Mouse (Mus musculus): ENCODE measurements around the gene F2r. TPM values are rescaled to one million over a fixed set of nuclear protein-coding genes. Genes with fewer than 3 reads are reported as not detected.

The F2r gene
- polyA plus RNA-seq, 1 experiment from 2014 or later, result 143 TPM

DNA sequence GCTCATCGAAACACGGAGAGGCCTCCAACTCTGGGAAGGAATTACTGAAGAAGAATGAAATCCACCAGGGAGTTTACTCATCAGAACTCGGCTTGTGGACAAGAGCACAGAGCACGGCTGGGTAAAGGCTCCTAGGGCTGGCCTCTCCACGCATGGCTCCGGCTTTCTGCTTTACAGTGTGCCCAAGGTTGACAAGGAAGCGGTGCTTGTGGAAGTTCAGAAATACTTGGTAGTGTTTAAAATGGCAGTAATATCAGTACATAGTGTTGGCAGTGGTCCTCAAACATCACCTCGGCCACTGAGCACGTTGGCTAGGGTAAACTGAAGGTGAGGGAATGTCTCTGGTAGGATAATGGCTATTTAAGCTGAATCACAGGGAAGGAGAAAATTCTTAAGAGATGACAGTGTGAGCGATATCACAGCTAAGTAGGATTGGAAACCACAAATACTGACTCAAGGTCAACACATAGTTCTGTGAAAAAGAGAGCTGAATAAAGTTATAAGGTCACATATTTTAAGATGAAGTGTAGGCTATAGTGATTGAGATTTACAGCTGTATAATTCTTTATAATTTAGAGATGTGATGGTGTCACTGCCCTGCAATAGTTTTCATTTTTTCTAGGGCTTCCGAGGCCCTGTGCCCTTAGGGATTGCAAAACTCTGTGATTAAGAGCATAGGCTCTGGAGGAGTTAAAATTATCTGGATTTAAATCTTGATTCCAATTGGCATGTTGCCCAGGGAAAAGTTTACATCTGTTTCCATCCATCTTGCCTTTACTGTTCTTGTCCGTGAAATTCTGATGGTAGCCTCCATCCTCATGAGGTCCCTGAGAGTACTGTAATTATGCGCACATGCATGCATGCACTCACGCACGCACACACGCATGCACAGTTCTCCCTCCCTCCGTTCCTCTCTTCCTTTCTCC is 23.0 kb upstream of the F2r start:
- no peaks in the 10 kb centered on the region for H3K9me3 ChIP-seq (replicated peaks)
- no peaks in the 10 kb centered on the region for H3K27me3 ChIP-seq (ENCODE audit: low read depth, poor library complexity, severe bottlenecking)
- no peak for DNase-seq (ENCODE audit: low spot score)
- H3K4me1 ChIP-seq, result peaks cover 41% of the 10 kb centered on the region
- H3K27ac ChIP-seq, result no peak overlapping the region
- peaks cover 14% of the 10 kb centered on the region; the same call in 1 of the 2 replicates for H3K36me3 ChIP-seq
- H3K4me3 ChIP-seq, result no peak overlapping the region
- WGBS, result 94% methylated on average over 17 of the region's 17 CpGs

DNA sequence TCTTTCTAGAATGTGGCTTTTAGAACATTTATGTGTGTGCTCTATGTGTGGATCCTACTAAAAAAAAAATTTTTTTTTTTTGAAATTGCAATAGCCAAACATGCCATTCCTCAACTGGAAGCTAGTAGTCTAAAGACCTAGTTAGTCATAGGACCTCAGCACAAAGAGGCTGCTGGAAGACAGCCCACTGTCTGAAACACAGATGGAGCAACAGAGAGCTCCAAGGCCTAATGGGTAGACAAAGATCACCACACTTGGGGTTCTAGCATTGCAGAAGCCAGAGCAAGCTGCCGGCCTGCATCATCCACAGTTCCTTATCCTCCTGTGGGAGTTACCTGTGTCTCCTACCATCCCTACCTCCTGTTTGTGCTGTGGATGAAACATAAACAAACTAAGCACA is 22.1 kb upstream of the F2r start:
- Histone ChIP-seq H3K4me3 (no peak overlapping the region), H3K9me3 (replicated peaks) (no peaks in the 10 kb centered on the region), H3K27me3 (ENCODE audit: low read depth, poor library complexity, severe bottlenecking) (no peaks in the 10 kb centered on the region), H3K27ac (no peak overlapping the region), H3K4me1 (peaks cover 45% of the 10 kb centered on the region), H3K36me3 (peaks cover 9% of the 10 kb centered on the region; the same call in 1 of the 2 replicates)
- WGBS, result 96% methylated on average over 1 of the region's 1 CpGs
- DNase-seq (ENCODE audit: low spot score), result no peak

DNA sequence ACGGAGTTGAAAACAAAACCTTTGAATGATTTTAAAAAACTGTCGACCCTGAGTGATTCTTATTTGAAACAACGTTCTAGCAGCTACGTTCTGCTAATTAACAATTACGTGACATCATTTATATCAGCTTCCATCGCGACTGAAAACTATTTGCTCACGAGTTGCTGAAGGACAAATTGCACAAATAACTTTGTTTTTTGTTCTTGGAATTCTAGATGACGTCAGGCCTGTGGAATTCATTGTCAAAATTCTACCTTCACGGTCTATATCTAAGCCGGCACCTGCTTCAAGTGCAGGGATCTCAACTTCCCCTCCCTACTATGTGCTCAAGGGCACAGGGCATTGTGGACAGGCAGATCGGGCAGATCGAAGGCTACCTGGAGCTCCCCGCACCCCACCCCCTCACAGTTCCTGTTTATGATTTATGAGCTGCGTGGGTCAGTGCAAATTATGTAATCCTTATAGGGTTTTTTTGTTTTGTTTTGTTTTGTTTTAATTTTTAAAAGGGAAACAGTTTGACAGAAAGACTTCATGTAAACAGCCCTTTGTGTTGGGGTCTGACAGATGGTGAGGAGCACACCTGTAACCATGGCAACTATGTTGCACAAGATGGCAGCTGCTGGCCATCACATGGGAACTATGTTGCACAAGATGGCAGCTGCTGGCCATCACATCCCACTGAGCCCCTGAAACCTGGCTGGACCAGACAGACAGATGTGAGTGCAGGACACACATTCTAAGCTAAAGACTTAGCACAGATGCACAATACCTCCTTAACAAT is 21.2 kb upstream of the F2r start:
- Histone ChIP-seq H3K4me3 (no peak overlapping the region), H3K27ac (peak overlapping the region; percentile 70), H3K4me1 (peaks cover 45% of the 10 kb centered on the region), H3K36me3 (peaks cover 6% of the 10 kb centered on the region; the same call in 1 of the 2 replicates), H3K27me3 (ENCODE audit: low read depth, poor library complexity, severe bottlenecking) (no peaks in the 10 kb centered on the region), H3K9me3 (replicated peaks) (no peaks in the 10 kb centered on the region)
- DNase-seq (ENCODE audit: low spot score), result no peak
- 76% methylated on average over 15 of the region's 15 CpGs for WGBS

DNA sequence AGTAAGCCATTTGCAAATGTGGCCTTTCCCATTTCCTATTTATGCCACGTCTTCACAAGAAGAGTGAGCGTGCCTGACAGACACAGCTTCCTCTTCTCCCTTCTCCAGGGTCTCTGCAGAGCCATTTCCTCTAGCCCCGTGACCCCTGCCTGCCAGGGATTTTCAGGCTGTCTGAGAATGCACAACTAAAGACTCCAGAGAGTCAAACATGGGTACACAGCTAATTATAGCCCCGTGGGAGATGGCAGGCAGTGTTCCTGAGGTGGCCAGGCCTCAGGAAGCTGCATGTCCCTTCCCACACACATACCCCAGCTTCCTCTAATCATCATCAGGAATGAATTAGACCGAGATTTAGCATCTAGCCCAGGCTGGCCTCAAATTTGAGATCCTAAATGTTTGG is 20.6 kb upstream of the F2r start:
- Histone ChIP-seq H3K9me3 (replicated peaks) (no peaks in the 10 kb centered on the region), H3K4me1 (peaks cover 41% of the 10 kb centered on the region), H3K4me3 (no peak overlapping the region), H3K27ac (peak overlapping the region; percentile 70), H3K36me3 (peaks cover 6% of the 10 kb centered on the region; the same call in 1 of the 2 replicates), H3K27me3 (ENCODE audit: low read depth, poor library complexity, severe bottlenecking) (no peaks in the 10 kb centered on the region)
- 11% methylated on average over 5 of the region's 5 CpGs for WGBS
- no peak for DNase-seq (ENCODE audit: low spot score)

DNA sequence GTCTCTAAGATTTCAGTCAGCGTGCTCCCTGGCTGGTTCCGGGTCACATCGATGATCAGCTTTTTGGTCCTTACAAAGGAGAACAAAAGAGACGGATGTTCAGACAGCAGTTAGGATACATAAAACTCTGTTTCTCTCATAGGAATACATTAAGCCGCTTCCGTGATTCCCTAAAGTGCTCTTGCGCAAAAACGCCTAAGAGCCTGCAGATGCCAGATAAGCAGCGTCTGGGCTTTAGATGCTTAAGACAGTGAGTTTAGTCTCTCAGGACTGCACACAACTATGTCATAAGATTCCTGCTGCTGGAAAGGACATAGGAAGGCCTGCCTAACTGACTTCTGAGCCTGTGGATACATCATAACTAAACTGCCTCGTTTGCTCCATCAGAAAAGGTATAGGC is 19.4 kb upstream of the F2r start:
- H3K27ac ChIP-seq, result peak overlapping the region; percentile 70; the same call in 1 of the 2 replicates
- 86% methylated on average over 10 of the region's 10 CpGs for WGBS
- peaks cover 33% of the 10 kb centered on the region for H3K4me1 ChIP-seq

DNA sequence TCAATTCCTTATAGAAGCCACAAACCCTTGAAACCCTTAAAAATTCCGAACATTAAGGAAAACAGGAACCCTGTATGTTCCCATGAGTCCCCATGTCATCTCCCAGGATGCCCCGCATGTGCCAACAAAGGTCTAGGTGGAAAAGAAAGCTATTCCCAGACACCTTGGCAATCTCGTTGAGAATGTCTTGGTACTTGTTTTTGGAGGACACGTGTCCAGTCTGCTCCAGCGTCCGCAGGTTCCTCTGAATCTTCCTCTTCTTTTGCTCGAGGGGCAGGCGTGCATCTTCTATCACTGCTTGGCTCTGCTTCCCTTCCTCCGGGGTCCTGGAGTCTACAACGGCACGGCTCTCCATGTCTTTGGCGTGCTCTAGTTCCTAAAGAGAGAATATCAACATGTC is 17.0 kb upstream of the F2r start:
- H3K27me3 ChIP-seq (ENCODE audit: low read depth, poor library complexity, severe bottlenecking), result no peaks in the 10 kb centered on the region
- H3K9me3 ChIP-seq (replicated peaks), result no peaks in the 10 kb centered on the region
- no peak overlapping the region for H3K4me3 ChIP-seq
- H3K4me1 ChIP-seq, result peaks cover 33% of the 10 kb centered on the region
- no peak for DNase-seq (ENCODE audit: low spot score)
- no peak overlapping the region for H3K27ac ChIP-seq
- WGBS, result 92% methylated on average over 12 of the region's 12 CpGs
- peaks cover 14% of the 10 kb centered on the region for H3K36me3 ChIP-seq

More for the DNA sequence above, 19.4 kb upstream of the F2r start:
- DNase-seq (ENCODE audit: low spot score), result no peak
- Histone ChIP-seq H3K36me3 (peaks cover 6% of the 10 kb centered on the region; the same call in 1 of the 2 replicates), H3K27me3 (ENCODE audit: low read depth, poor library complexity, severe bottlenecking) (no peaks in the 10 kb centered on the region), H3K4me3 (no peak overlapping the region), H3K9me3 (replicated peaks) (no peaks in the 10 kb centered on the region)

DNA sequence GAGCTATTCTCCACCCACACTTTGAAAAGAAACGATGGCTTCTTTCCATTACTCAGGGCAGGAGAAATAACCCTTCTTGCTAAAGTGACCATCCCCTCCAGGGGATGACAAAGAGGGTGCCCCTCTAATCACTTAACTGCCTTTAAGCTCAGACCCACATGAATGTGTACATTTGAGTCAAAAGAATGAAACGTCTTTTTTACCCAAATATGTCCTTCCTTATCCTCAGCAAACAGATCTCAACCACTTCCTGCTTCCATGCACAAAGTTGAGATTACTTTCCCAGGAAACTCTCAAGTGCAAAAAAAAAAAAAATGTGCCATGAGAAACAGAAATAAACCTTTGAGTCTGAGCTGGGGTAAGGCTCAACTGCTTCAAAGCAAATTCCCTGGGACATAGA is 16.2 kb upstream of the F2r start:
- no peaks in the 10 kb centered on the region for H3K9me3 ChIP-seq (replicated peaks)
- peaks cover 28% of the 10 kb centered on the region for H3K4me1 ChIP-seq
- H3K36me3 ChIP-seq, result peaks cover 21% of the 10 kb centered on the region
- 50% methylated on average over 2 of the region's 2 CpGs for WGBS
- H3K27me3 ChIP-seq (ENCODE audit: low read depth, poor library complexity, severe bottlenecking), result no peaks in the 10 kb centered on the region
- H3K27ac ChIP-seq, result no peak overlapping the region
- H3K4me3 ChIP-seq, result no peak overlapping the region
- DNase-seq (ENCODE audit: low spot score), result no peak

DNA sequence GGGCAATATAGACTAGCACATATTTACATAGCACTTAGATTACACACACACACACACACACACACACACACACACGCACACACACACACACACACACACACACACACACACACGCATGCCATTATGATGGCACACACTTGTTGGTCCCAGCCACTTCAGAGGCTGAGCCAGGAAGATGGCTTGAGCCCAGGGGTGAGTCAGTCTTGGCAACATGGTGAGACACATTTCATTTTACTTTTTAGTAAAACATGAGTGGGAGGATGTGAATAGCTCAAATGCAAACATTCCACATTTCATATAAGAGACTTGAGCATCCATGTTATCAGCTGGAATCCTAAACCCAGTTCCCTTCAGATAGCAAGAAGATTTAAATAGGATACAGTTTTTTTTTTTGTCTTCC is 15.1 kb upstream of the F2r start:
- WGBS, result 90% methylated on average over 2 of the region's 2 CpGs
- peaks cover 29% of the 10 kb centered on the region for H3K36me3 ChIP-seq

DNA sequence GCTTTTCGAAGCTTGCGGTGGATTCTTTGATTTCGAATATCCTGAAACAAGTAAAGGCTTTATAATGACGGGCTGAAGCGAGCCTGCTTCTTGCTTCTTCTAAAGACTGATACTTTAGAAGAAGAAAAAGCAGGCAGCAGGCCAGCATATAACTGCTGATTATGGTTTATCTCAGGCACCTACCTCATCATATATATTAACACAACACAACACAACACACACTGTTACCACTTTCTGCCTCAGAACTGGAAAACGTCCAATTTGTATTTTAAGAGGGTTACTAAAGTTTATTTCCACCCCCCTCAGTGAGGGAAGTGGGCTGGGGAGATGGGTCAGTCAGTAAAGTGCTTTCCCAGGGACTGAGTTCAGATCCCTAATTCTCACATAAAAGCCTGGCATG is 13.9 kb upstream of the F2r start:
- H3K4me3 ChIP-seq, result no peak overlapping the region
- H3K9me3 ChIP-seq (replicated peaks), result no peaks in the 10 kb centered on the region
- WGBS, result 95% methylated on average over 6 of the region's 6 CpGs
- no peaks in the 10 kb centered on the region for H3K27me3 ChIP-seq (ENCODE audit: low read depth, poor library complexity, severe bottlenecking)
- H3K36me3 ChIP-seq, result peaks cover 31% of the 10 kb centered on the region
- no peak for DNase-seq (ENCODE audit: low spot score)
- no peak overlapping the region for H3K27ac ChIP-seq
- peaks cover 9% of the 10 kb centered on the region; the same call in 1 of the 2 replicates for H3K4me1 ChIP-seq

More for the DNA sequence above, 15.1 kb upstream of the F2r start:
- no peak overlapping the region for H3K27ac ChIP-seq
- no peaks in the 10 kb centered on the region for H3K27me3 ChIP-seq (ENCODE audit: low read depth, poor library complexity, severe bottlenecking)
- H3K9me3 ChIP-seq (replicated peaks), result no peaks in the 10 kb centered on the region
- H3K4me1 ChIP-seq, result peaks cover 18% of the 10 kb centered on the region
- no peak overlapping the region for H3K4me3 ChIP-seq
- no peak for DNase-seq (ENCODE audit: low spot score)

DNA sequence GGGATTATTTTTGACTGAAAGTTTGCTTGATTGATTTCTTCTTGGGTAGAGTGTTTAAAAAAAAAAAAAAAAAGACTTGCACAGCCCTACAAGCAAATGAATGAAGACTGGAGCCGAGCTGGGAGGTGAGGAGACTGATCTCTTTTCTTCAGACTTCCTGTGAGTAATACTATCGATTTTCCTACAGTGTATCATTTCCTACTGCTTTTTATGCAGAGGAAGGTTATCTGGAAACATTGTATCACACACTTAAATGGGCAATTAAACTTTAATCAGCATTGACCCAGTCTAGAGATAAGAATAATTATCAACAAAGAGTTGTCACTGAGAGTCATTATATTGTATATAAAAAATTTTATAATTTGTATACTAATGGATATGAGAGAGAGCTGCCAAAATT is 12.5 kb upstream of the F2r start:
- 93% methylated on average over 2 of the region's 2 CpGs for WGBS

DNA sequence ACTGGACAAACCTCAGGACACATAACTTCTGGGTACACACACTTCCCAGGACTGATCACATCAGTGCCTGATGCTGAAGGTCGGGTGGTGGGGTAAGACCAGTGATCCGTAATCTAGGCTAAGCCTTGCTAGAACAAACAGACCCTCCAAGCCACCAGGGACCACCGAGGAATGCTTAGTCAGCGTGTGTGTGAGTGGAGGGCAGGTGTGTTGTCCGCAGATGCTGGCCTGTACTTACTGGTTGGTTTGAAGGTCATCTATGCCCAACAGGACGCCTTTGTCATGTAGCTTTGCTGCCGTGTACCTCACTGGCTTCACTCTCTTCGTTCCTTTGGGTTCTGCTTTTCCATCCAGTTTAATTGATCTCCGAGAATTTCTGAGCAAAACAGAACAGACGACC is 11.5 kb upstream of the F2r start:
- H3K9me3 ChIP-seq (replicated peaks), result no peaks in the 10 kb centered on the region
- no peak overlapping the region for H3K27ac ChIP-seq
- no peaks in the 10 kb centered on the region for H3K27me3 ChIP-seq (ENCODE audit: low read depth, poor library complexity, severe bottlenecking)
- 0 out of 2 replicates have a peak, but pooled peaks cover 6% of the 10 kb centered on the region for H3K4me1 ChIP-seq
- H3K4me3 ChIP-seq, result no peak overlapping the region
- no peak for DNase-seq (ENCODE audit: low spot score)
- WGBS, result 90% methylated on average over 10 of the region's 10 CpGs
- peaks cover 25% of the 10 kb centered on the region for H3K36me3 ChIP-seq

More for the DNA sequence above, 12.5 kb upstream of the F2r start:
- H3K36me3 ChIP-seq, result peaks cover 29% of the 10 kb centered on the region
- 0 out of 2 replicates have a peak, but pooled peaks cover 6% of the 10 kb centered on the region for H3K4me1 ChIP-seq
- no peaks in the 10 kb centered on the region for H3K9me3 ChIP-seq (replicated peaks)
- no peaks in the 10 kb centered on the region for H3K27me3 ChIP-seq (ENCODE audit: low read depth, poor library complexity, severe bottlenecking)
- no peak for DNase-seq (ENCODE audit: low spot score)
- H3K27ac ChIP-seq, result no peak overlapping the region
- H3K4me3 ChIP-seq, result no peak overlapping the region

DNA sequence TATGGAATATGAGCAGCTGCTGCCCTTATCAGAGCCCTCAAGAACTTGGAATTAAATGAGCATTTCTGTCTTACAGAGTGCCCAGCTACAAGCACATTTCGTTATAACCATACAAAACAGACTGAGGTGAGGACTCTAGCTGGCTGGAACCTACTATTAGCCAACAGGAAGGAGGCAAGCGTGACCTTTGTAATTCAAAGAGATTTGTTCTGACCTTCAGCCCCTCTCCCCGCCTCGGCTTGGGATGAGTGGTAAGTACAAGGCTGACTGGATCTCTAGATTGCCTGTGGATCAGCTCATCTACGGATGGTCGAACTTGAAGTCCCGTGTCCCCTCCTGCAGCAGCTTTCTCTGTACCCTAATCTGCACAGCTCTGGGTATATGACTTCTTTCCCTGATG is 8.4 kb upstream of the F2r start:
- H3K36me3 ChIP-seq, result peaks cover 21% of the 10 kb centered on the region
- H3K9me3 ChIP-seq (replicated peaks), result no peaks in the 10 kb centered on the region
- no peak overlapping the region for H3K4me3 ChIP-seq
- H3K27ac ChIP-seq, result no peak overlapping the region
- DNase-seq (ENCODE audit: low spot score), result no peak
- H3K27me3 ChIP-seq (ENCODE audit: low read depth, poor library complexity, severe bottlenecking), result no peaks in the 10 kb centered on the region
- WGBS, result 71% methylated on average over 7 of the region's 7 CpGs
- 0 out of 2 replicates have a peak, but pooled peaks cover 2% of the 10 kb centered on the region for H3K4me1 ChIP-seq

DNA sequence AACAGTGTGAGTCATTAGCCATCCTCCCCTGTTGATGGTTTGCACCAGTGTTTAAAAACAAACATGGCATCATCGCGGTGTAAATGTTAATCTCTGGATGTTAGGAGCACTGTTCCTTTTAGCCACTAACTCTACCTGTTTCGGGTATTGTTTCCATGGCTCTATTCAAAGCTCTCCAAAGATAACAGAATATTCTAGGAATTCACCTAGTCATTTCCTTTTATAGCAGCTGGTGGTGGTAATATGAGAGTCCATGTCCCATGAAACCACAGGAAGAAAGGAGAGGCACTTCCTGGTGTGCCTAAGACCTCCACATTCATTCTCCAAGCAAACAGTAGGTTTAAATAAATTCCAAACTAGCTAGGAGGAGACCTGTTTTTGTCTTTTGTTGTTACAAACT is 4.8 kb upstream of the F2r start:
- no peak for DNase-seq (ENCODE audit: low spot score)
- Histone ChIP-seq H3K4me3 (no peak overlapping the region), H3K27ac (no peak overlapping the region), H3K36me3 (peaks cover 2% of the 10 kb centered on the region; the same call in 1 of the 2 replicates), H3K4me1 (peaks cover 13% of the 10 kb centered on the region), H3K9me3 (replicated peaks) (no peaks in the 10 kb centered on the region), H3K27me3 (ENCODE audit: low read depth, poor library complexity, severe bottlenecking) (no peaks in the 10 kb centered on the region)
- 72% methylated on average over 3 of the region's 3 CpGs for WGBS

Measured in limb, embryonic 10.5 days (tissue).